ENCODE assay signal across 29 mouse cellular contexts in genomic region chr4:143426770-143427169, GRCm38 (mm10). TPM values are rescaled to one million over a fixed set of nuclear protein-coding genes. Genes with fewer than 3 reads are reported as not detected.
DNase-seq lines count a peak whose midpoint lies in the region; ATAC-seq and TF ChIP-seq lines count a peak whose summit lies in the region.
"Not testable (repeated sequence)": the region's sequence is repeated elsewhere in the genome, so short reads cannot be mapped to it uniquely, and the experiment has no call there.
"Had no signal": no experiment of that assay in that cellular context is flagged by ENCODE, and none has a peak within 500 bp of the region (broad histone marks: within the 10 kb centered on the region; RNA-seq: fewer than 3 reads in every experiment).

No protein-coding gene starts in this region.

- H3K9me3 ChIP-seq in kidney, postnatal 0 days (replicated peaks; ENCODE audit: low read length); lung, embryonic 16.5 days (ENCODE audit: control insufficient read depth, low read length); stomach, embryonic 15.5 days: not testable (repeated sequence)

- intact Hi-C loops in gastrocnemius, postnatal 14 days (cut with DNase I; ENCODE audit: low total_unique reads), result not testable (repeated sequence)

- not testable (repeated sequence) for H3K4me2 ChIP-seq in kidney, postnatal 0 days (ENCODE audit: low read length); lung, embryonic 16.5 days (ENCODE audit: low read depth, low read length); stomach, embryonic 15.5 days

- not testable (repeated sequence) for ATAC-seq in kidney, postnatal 0 days (replicated peaks; ENCODE audit: low FRiP score, low read depth)
- peak; percentile 60 for ATAC-seq in lung, embryonic 16.5 days (ENCODE audit: low read depth)
- ATAC-seq in stomach, embryonic 15.5 days (ENCODE audit: insufficient read depth, low FRiP score, low read depth), result peak; percentile 63; the same call in 1 of the 2 replicates

- TF ChIP-seq CTCF in kidney, postnatal 0 days (IDR thresholded peaks at IDR 0.05; ENCODE audit: low read depth), result not testable (repeated sequence)

- H3K9ac ChIP-seq in kidney, postnatal 0 days (ENCODE audit: low read depth, low read length); lung, embryonic 16.5 days (ENCODE audit: low read length); stomach, embryonic 15.5 days: not testable (repeated sequence)

- not testable (repeated sequence) for H3K27me3 ChIP-seq in kidney, postnatal 0 days (ENCODE audit: insufficient read depth, low read length); lung, embryonic 16.5 days (ENCODE audit: control insufficient read depth, insufficient read depth, low read depth, low read length); stomach, embryonic 15.5 days (replicated peaks)

- H3K4me1 ChIP-seq in kidney, postnatal 0 days (replicated peaks; ENCODE audit: insufficient read depth, low read length); lung, embryonic 16.5 days (replicated peaks; ENCODE audit: control insufficient read depth, insufficient read depth, low read length); stomach, embryonic 15.5 days: not testable (repeated sequence)

- H3K4me3 ChIP-seq in kidney, postnatal 0 days (replicated peaks; ENCODE audit: low read depth, low read length); lung, embryonic 16.5 days (ENCODE audit: low read length); stomach, embryonic 15.5 days (replicated peaks): not testable (repeated sequence)

- DNase-seq in ZHBTc4 (ENCODE audit: low read depth, low spot score), result peak; percentile 34
- DNase-seq in gastrocnemius, postnatal 14 days, result peak; percentile 10
- DNase-seq in heart, postnatal 4 days, result peak; percentile 14
- DNase-seq in kidney, postnatal 0 days (ENCODE audit: low spot score), result peak; percentile 11

- H3K27ac ChIP-seq in kidney, postnatal 0 days; lung, embryonic 16.5 days (ENCODE audit: low read length); stomach, embryonic 15.5 days: not testable (repeated sequence)

- 58% methylated on average over 5 of the region's 5 CpGs for WGBS in kidney, postnatal 0 days
- WGBS in lung, embryonic 16.5 days, result 54% methylated on average over 5 of the region's 5 CpGs
- 61% methylated on average over 5 of the region's 5 CpGs for WGBS in stomach, embryonic 15.5 days

- not testable (repeated sequence) for H3K36me3 ChIP-seq in kidney, postnatal 0 days (ENCODE audit: insufficient read depth, low read length); lung, embryonic 16.5 days (ENCODE audit: control insufficient read depth, insufficient read depth, low read length); stomach, embryonic 15.5 days

RNA-seq across cellular contexts. Expression of gene Pramef8, which starts 14.5 kb away (rescaled TPM):
- 1 to 10 TPM; 5.2 to 7.0 TPM for total RNA-seq in gastrocnemius, postnatal 14 days (2021)
- total RNA-seq in heart, postnatal 4 days (2021), result 10 to 100 TPM; 11.7 to 12.1 TPM
- 12.9 and 15.2 TPM in 2 replicates for polyA plus RNA-seq in kidney, postnatal 0 days (2015; fragmentation: Nextera tagmentation; extraction: Ambion mirVana)
- polyA plus RNA-seq in lung, embryonic 16.5 days (2015; fragmentation: Nextera tagmentation; extraction: Ambion mirVana), result 19.2 and 20.1 TPM in 2 replicates
- 14.6 and 15.3 TPM in 2 replicates for polyA plus RNA-seq in stomach, embryonic 15.5 days (2015; fragmentation: Nextera tagmentation; extraction: Ambion mirVana)

RNA-seq across cellular contexts. Expression of gene Oog4, which starts 23.4 kb away (rescaled TPM):
- total RNA-seq in gastrocnemius, postnatal 14 days (2021), result not detected
- total RNA-seq in heart, postnatal 4 days (2021), result not detected
- not detected in 2 replicates for polyA plus RNA-seq in kidney, postnatal 0 days (2015; fragmentation: Nextera tagmentation; extraction: Ambion mirVana)
- polyA plus RNA-seq in lung, embryonic 16.5 days (2015; fragmentation: Nextera tagmentation; extraction: Ambion mirVana), result not detected in 2 replicates
- not detected in 2 replicates for polyA plus RNA-seq in stomach, embryonic 15.5 days (2015; fragmentation: Nextera tagmentation; extraction: Ambion mirVana)
- total RNA-seq: adrenal gland, adult 2 months; adrenal gland, postnatal 14 days; adrenal gland, postnatal 4 days; common myeloid progenitor, adult 5-6 weeks; ES-E14; gastrocnemius, adult 18-20 months; gastrocnemius, postnatal 10 days; gastrocnemius, postnatal 4 days; heart, adult 8-10 months; heart, postnatal 14 days; hematopoietic stem cell, adult 5-6 weeks had no signal
- polyA plus RNA-seq: adrenal gland, adult 2 months; C2C12; CD4-positive, CD25-positive, alpha-beta regulatory T cell, adult 4 months; cerebellum, adult 2 months; embryonic facial prominence, embryonic 13.5 days; forebrain, embryonic 10.5 days; forebrain, embryonic 13.5 days; forebrain, embryonic 16.5 days; heart, embryonic 11.5 days; heart, embryonic 14.5 days; hindbrain, embryonic 12.5 days; hindbrain, embryonic 15.5 days; intestine, embryonic 14.5 days had no signal

RNA-seq across cellular contexts. Expression of gene Pramel1, which starts 32.5 kb away (rescaled TPM):
- under 1 TPM in 1 of 2 experiments, not detected in 1; 0.18 TPM for total RNA-seq in gastrocnemius, postnatal 14 days (2021)
- total RNA-seq in heart, postnatal 4 days (2021), result not detected
- polyA plus RNA-seq in kidney, postnatal 0 days (2015; fragmentation: Nextera tagmentation; extraction: Ambion mirVana), result not detected in 2 replicates
- polyA plus RNA-seq in lung, embryonic 16.5 days (2015; fragmentation: Nextera tagmentation; extraction: Ambion mirVana), result not detected in 2 replicates
- polyA plus RNA-seq in stomach, embryonic 15.5 days (2015; fragmentation: Nextera tagmentation; extraction: Ambion mirVana), result not detected in 2 replicates
- total RNA-seq: adrenal gland, adult 2 months; adrenal gland, postnatal 14 days; adrenal gland, postnatal 4 days; common myeloid progenitor, adult 5-6 weeks; gastrocnemius, adult 18-20 months; heart, adult 8-10 months; heart, postnatal 14 days; hematopoietic stem cell, adult 5-6 weeks had no signal
- polyA plus RNA-seq: adrenal gland, adult 2 months; C2C12; CD4-positive, CD25-positive, alpha-beta regulatory T cell, adult 4 months; embryonic facial prominence, embryonic 13.5 days; forebrain, embryonic 10.5 days; forebrain, embryonic 13.5 days; forebrain, embryonic 16.5 days; heart, embryonic 11.5 days; heart, embryonic 14.5 days; hindbrain, embryonic 12.5 days; hindbrain, embryonic 15.5 days; intestine, embryonic 14.5 days had no signal
